Mouse (Mus musculus) testis, postnatal 10 days (tissue): Measurements from ENCODE around the gene Palld.

Source experiments
- DNase-seq: peaks from one replicate; pipeline ENCODE4 v3.0.0; 2021; ENCODE audit warnings: low spot score

Gene Palld

GRCm38 (mm10) chr8:61586529-61586928, 316.0 kb downstream of the Palld start:
- no peak for DNase-seq

GRCm38 (mm10) chr8:61585746-61586145, 316.7 kb downstream of the Palld start:
- DNase-seq: no peak

- DNase-seq: no peak
Measured at GRCm38 (mm10) chr8:61584714-61585383, 317.6 kb downstream of the Palld start.

GRCm38 (mm10) chr8:61582547-61582946, 319.9 kb downstream of the Palld start:
- no peak for DNase-seq

GRCm38 (mm10) chr8:61581259-61581658, 321.2 kb downstream of the Palld start:
- no peak for DNase-seq

GRCm38 (mm10) chr8:61579831-61580230, 322.7 kb downstream of the Palld start:
- DNase-seq: no peak

GRCm38 (mm10) chr8:61578754-61579153, 323.7 kb downstream of the Palld start:
- DNase-seq: no peak

GRCm38 (mm10) chr8:61575096-61575653, 327.3 kb downstream of the Palld start:
- DNase-seq: no peak

GRCm38 (mm10) chr8:61574526-61574925, 328.0 kb downstream of the Palld start:
- no peak for DNase-seq

GRCm38 (mm10) chr8:61573179-61573937, 329.1 kb downstream of the Palld start:
- DNase-seq: no peak

- no peak for DNase-seq
Measured at GRCm38 (mm10) chr8:61572697-61573096, 329.8 kb downstream of the Palld start.

GRCm38 (mm10) chr8:61570637-61571036, 331.9 kb downstream of the Palld start:
- DNase-seq: no peak

- DNase-seq: no peak
Measured at GRCm38 (mm10) chr8:61569721-61570120, 332.8 kb downstream of the Palld start.

GRCm38 (mm10) chr8:61569211-61569610, 333.3 kb downstream of the Palld start:
- DNase-seq: no peak

GRCm38 (mm10) chr8:61563378-61563777, 339.1 kb downstream of the Palld start:
- DNase-seq: no peak

- no peak for DNase-seq
Measured at GRCm38 (mm10) chr8:61562626-61563025, 339.9 kb downstream of the Palld start.

- DNase-seq: no peak
Measured at GRCm38 (mm10) chr8:61561220-61561619, 341.3 kb downstream of the Palld start.

GRCm38 (mm10) chr8:61559979-61560378, 342.5 kb downstream of the Palld start:
- no peak for DNase-seq

GRCm38 (mm10) chr8:61559450-61559849, 343.0 kb downstream of the Palld start:
- no peak for DNase-seq

GRCm38 (mm10) chr8:61558051-61558846, 344.2 kb downstream of the Palld start:
- no peak for DNase-seq

- DNase-seq: no peak
Measured at GRCm38 (mm10) chr8:61557036-61557435, 345.5 kb downstream of the Palld start.

- no peak for DNase-seq
Measured at GRCm38 (mm10) chr8:61556219-61556618, 346.3 kb downstream of the Palld start.
